Mouse (Mus musculus) spleen, embryonic (tissue): ENCODE results near the gene Tmem165.

Experiments used
- CTCF ChIA-PET: fragments of 350-600 bp; sonication (Branson Sonifier 250); formaldehyde crosslinking; loops from one replicate; lab custom pipeline; 2022; lab: Charles Lee

The Tmem165 gene

DNA sequence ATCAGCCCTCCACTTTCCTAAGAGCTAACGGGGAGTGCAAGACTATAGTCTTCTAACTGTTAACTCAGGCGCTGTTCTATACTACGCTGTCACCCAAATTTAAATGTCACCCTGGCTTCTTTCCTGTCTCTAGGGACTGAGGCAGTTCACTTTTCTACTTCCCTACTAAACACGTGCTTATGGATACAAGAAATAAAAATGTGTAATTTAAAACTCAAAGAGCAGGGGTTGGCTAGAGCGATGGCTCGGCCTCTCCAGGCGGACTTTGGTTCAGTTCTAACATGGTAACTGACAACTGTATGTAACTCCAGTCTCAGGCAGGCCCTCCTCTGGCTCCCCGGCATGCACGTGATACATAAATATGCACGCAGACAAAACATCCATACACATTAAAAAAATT is 60.8 kb downstream of the Tmem165 start:
- CTCF ChIA-PET: no interaction called here

DNA sequence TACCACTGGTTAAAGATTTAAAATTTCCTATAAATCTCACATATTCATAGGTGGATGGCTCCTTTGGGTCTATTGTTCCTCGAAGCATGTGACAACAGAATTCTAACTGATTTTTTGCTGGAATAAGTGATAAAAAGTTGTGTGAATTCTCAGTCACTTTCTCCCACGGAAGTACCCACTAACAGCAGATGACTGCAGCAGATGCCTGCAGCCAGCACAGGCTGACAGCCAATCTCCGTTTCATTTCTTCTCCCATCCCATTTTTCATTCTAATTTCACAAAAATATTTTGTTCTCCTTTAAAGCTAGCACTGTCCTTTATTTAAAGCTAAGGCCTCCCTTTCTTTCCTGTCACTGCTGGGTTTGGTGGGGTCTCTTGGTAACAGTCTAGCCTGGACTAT is 61.7 kb downstream of the Tmem165 start:
- CTCF ChIA-PET: no interaction called here

DNA sequence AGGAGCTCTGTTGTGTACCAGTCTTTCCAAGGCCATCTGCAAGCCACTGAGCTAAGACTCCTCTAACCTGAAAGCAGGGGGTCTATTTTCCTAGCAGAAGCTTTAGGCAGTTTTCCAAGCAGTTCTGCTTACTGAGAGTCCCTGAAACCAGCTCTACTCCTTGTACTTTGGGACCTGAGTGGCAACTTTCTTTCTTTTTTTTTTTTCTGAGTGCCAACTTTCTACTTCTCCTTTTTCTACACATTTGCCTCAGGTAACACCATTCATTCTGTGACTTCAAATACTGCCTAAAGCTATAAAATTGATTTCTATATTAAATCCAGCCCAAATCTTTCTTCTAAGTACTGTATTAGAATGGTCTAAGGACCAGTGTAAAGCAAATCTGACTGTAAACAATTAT is 62.9 kb downstream of the Tmem165 start:
- CTCF ChIA-PET: no interaction called here

DNA sequence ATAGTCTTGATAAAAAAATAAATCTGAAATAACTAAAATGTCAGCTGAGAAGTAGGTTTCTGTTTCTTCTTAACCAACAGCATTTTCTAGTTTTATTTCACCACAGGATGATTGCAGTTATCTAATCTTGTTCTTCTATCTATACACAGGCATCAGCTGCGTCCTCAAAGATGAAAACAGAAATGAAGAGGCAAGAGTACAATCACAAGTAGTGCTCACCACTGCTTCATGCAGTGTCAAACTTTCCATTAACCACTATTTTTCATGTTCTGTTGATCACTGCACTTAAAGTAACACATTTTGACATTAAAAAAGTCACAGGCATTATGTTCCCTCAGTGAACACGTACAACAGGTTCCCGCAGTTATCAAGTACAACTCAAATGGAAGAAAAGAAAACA is 67.3 kb downstream of the Tmem165 start:
- CTCF ChIA-PET: interaction anchor here (0.7 kb wide), 1 partner anchor 39 kb away, joined by 3 read pairs; no protein-coding TSS in a partner anchor
